Mouse (Mus musculus): ENCODE measurements at regions not wholly inside any gene's neighbourhood (a gene's known extent, or its start where the extent isn't known, plus 50 kb on each side); places are given as distances from the start of the nearest gene placed in this dataset.

DNA sequence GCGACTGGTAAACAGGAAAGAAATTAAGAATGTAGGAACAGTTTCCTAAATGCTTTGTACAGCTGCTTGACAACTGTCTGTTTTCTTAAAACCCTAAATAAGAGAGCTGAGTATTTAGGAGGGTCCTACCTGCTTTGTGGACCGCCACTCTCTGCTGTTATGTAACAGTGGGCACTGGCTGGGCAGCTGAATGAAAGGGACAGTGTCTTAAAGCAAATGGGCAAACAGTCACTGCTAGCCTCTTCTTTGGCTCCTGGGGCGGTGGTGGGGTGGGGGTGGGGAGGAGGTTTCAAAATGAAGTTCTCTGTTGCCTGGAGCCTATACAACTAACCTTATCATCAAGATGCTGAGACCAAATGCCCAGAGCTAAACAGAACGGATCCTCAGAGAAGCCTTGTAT lies 208.4 kb upstream of the Sox2 start:
- ChIA-PET POLR2A (interaction anchor here in 2 of 4 experiments (0.7 to 1.0 kb wide), 5 partner anchors 11 to 1683 kb away, joined by 3 to 5 read pairs (median 3); no protein-coding TSS in a partner anchor), CTCF (no interaction called here)

DNA sequence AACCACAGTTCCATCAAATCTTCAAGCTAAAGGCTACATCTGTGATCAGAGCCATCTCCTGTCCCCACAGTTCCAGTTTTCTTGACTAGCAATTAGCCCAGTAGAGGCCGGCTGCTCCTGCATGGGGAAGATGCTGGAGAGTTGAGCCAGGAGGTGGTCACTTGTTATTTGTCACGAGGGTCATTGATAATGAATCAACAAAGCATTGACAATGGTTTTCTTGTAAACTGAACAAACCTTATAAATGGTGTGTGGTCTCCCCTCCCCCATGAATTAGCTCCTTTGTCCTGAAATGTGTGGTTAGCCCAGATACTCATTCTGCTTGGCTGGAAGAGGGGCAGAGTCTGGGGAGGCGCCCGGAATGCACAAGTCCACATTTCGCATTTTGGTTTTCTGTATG lies 208.9 kb upstream of the Sox2 start:
- ChIA-PET CTCF (no interaction called here), POLR2A (interaction anchor here in 2 of 4 experiments (0.6 to 1.1 kb wide), 8 partner anchors 11 to 1683 kb away, joined by 3 to 5 read pairs (median 3); no protein-coding TSS in a partner anchor)

DNA sequence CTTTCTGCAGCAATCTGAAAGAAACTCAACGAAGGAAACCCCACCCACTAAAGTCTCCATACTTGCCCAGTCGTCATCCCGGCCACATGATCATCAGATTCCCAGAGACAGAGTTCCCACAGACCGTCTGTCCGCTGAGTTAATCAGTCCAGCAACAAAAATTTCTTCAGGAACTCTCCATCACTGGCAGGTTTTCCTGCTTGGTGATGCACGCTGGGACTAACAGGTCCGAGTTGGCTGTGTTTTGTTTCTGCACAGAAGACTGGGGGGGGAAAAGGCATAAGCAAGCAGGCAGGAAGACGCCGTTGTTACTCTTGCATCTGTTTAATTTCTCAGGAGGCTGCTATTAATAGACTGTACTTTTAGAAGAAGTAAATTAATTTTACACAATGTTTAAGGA lies 215.3 kb upstream of the Sox2 start:
- POLR2A ChIA-PET: no interaction called here
- CTCF ChIA-PET: no interaction called here

DNA sequence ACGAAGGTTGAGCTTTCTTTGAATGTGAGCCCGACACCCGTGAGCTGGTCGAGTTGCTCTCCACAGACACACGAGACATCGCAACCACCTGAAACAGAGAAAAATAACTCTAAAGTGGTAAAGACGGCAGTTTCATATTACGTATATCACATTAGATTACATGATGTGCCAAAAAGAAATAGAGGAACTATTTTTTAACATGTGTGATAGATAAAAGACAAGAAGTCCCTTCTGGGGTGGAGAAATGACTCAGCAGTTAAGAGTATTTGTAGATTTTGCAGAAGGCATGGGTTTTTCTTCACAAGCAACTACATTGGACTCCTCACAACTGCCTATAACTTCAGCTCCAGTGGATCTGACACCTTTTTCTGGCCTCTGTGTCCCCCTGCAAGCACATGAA lies 222.2 kb upstream of the Sox2 start:
- CTCF ChIA-PET: no interaction called here
- POLR2A ChIA-PET: interaction anchor here in 1 of 4 experiments (1.4 kb wide), 1 partner anchor 16 kb away, joined by 6 read pairs; no protein-coding TSS in a partner anchor

DNA sequence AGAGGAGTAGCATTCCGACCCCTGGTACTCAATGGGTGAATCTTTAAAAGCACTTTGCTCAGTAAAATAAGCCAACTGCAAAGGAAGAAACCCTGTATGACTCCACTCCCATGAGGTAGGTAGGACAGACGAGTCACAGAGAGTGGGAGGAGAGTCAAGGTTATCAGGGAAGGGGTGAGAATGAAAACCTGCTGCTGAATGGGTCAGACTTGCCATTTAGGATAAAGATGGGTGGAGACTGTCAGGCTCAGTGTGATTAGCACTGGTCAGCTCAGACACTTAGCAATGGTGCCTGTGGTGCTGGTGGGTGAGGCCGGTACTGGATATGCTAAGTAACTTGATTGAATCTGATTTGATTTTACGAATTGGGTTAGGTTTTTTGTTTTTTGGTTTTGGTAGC lies 222.7 kb upstream of the Sox2 start:
- ChIA-PET POLR2A (interaction anchor here in 1 of 4 experiments (1.4 kb wide), 1 partner anchor 17 kb away, joined by 6 read pairs; no protein-coding TSS in a partner anchor), CTCF (no interaction called here)

DNA sequence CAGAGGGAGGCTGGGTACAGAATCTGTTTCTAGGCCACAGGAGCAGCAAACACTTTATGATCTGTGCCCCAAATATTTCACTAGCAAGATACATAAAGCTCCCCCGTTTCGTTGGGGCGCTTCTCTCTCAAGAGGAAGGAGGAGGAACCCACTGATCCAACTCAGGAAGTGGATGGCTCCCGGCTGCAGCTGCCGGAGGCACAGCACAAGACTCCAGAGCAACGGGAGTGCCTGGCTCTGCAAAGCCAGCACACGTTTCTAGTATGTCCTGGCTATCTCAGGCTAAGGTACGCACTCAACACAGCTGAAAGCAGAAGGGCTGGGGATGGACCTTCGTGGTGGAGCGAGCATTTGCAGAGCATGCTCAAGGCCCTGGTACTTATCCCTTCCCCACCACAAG lies 223.2 kb upstream of the Sox2 start:
- ChIA-PET POLR2A (interaction anchor here in 1 of 4 experiments (1.4 kb wide), 1 partner anchor 17 kb away, joined by 6 read pairs; no protein-coding TSS in a partner anchor), CTCF (no interaction called here)

DNA sequence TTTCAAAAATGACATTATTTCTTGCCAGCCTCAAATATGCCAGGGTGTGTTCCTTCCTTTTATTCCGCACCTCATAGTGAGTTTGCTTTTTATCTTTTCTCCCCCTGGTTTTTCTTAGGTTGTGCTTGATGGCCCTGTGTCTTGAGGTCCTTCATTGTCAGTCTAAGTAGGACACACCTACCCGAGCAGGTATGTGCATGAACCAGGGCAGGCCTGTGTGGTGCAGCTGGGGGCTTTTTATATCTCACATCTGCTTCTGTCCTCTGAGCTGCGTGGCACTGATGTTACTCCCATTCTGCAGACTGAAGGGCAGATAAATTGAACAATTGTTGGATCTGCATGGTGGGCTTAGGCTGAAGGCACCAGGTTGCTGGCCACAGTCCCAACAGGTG lies 238.3 kb upstream of the Sox2 start:
- POLR2A ChIA-PET: interaction anchor here in 1 of 4 experiments (0.7 kb wide), 1 partner anchor 180 kb away, joined by 3 read pairs; no protein-coding TSS in a partner anchor
- CTCF ChIA-PET: no interaction called here

DNA sequence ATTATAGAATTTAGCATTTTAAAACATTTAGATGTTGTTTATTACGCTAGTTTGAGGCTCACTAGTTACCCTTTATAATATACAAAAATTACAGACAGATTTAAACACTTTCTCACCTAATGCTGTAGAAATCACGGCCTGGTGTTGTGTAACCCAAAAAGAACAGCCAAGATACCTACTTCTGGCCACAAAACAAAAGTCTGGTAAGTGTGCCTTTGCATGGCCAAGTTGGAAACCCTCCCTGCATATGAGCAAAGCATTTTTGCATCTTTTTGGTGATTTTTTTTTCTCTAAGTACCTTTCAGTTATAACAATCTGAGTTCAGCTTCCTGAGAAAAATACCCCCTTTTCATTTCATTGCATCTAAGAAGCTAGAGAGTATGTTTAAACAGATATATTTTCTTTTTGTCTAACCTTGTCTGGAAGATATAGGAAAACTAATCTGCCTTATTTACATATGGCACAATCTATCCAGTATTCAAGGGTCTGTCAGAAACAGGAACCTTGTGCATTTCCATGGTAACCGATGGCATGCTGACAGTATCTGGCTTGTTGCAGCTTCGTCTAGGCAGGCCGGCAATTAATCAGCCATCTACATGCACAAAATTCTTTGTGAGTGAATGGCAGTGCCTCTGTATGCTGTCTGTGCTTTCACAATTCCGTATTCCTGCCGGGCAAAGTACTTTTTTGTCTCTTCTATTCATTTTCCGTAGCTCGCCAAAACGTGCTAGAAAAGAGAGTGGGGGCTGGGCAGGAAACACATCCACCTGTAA lies 238.9 kb upstream of the Sox2 start:
- CTCF ChIA-PET: interaction anchor here in 1 of 4 experiments (0.6 kb wide), 1 partner anchor 65 kb away, joined by 4 read pairs; no protein-coding TSS in a partner anchor
- POLR2A ChIA-PET: interaction anchor here in 1 of 4 experiments (0.7 kb wide), 1 partner anchor 180 kb away, joined by 3 read pairs; no protein-coding TSS in a partner anchor

DNA sequence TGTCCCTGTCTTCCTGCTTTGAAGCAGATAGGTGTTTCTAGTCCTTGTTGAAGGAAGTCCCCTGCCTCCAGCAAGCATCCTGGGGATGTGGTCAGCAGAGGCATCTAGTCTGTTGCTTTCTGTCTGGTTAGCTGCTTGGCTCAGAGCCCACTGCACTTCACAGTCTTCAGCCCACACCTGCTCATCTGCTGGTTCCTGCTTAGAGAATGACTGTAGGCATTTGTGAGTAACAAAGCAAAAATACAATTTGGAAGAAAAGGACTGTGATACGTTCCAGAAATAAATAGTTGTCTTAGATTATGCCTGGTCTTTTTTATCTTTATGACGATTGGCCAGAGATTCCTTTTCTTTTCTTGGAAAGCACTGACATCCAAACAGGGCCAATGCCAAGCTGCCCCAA lies 246.6 kb upstream of the Sox2 start:
- POLR2A ChIA-PET: no interaction called here
- CTCF ChIA-PET: interaction anchor here in 1 of 4 experiments (0.9 kb wide), 1 partner anchor 12 kb away, joined by 5 read pairs; no protein-coding TSS in a partner anchor

DNA sequence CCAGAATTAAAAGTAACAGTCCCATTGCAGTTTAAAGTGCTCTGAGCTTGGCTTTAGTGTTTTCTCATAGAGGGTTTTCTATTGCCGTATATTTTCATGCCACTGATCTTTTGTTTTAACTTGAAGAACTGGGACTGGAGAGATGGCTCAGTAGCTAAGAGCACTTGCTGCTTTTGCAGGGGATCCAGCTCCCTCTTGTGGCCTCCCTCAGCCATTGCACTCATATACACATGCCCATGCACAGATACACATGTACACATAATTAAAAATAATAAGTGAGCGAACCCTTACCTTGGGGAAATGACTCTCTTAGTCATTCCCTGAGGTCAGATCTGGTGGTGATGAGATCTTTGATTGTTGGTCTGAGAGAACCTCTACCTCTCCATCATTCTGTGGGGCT lies 258.9 kb upstream of the Sox2 start:
- CTCF ChIA-PET: interaction anchor here in 3 of 4 experiments (0.6 to 1.4 kb wide), 13 partner anchors 8 to 567 kb away, joined by 3 to 7 read pairs (median 4); no protein-coding TSS in a partner anchor
- POLR2A ChIA-PET: interaction anchor here (0.6 to 0.8 kb wide), 5 partner anchors 13 to 1015 kb away, joined by 3 to 9 read pairs (median 3); no protein-coding TSS in a partner anchor

DNA sequence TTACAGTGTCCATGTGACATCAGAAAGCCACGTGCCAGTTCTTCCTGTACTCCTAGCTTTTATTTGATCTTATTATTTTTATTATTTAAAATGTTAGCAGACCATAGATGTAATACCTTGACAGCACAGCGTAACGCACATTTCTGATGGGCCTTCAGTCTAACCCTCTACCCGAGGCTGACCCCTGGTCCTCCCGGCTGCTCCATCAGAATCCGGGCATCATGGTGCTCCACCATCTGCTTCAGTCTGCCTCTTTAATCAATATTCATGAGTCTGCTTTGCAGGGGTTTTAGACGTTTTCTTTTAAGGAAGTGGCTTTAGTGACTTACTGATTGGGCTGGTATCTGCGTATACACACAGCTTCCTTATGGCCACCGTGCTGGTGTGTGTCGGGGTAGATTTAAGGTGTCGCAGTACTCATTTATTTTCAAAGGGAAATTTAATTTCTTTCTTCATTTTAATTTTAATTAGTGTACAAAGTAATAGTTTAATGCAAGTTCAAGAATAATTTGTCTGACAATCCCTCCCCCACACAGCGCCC lies 265.2 kb upstream of the Sox2 start:
- ChIA-PET POLR2A (no interaction called here), CTCF (no interaction called here)

DNA sequence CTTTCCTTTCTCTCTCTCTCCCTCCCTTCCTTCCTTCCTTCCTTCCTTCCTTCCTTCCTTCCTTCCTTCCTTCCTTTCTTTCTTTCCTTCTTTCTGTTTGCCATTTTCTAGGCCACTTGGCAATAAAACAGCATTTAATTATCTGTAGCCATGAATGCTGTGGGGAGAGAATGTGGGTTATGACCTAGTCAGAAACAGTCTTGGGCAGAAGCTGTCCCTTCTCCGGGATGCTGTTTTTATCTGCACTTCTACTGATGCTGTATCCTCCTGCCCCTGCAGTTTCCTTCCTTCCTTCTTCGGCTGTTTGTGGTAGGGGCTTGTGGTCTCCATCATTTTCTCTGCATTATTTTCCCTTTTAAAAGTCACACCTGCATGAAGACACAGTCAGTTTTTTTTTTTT lies 272.3 kb upstream of the Sox2 start:
- ChIA-PET CTCF (interaction anchor here in 3 of 4 experiments (0.6 to 1.6 kb wide), 4 partner anchors 13 to 438 kb away, joined by 3 to 8 read pairs (median 6); no protein-coding TSS in a partner anchor), POLR2A (interaction anchor here in 2 of 4 experiments (0.6 to 0.7 kb wide), 3 partner anchors 14 to 373 kb away, joined by 3 to 4 read pairs (median 3); no protein-coding TSS in a partner anchor)

DNA sequence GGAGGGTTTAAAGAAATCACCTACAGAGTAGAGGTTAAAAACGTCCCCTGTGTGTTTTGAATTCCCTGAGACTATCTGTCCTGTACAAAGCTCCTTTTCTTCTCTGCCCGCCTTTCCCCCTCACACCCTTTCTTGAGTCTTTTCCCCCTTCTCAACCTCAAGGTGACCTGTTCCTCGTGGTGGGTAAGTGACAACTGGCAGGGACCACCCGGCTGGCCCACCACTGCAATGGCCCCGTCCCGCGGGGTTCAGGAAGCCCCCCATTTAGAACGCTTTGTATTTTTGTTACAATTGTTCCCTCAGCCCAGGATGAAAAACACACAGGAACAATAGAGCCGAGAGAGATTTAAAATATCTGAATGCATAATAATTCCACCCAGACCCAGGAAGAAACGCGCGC lies 272.9 kb upstream of the Sox2 start:
- POLR2A ChIA-PET: no interaction called here
- CTCF ChIA-PET: no interaction called here

DNA sequence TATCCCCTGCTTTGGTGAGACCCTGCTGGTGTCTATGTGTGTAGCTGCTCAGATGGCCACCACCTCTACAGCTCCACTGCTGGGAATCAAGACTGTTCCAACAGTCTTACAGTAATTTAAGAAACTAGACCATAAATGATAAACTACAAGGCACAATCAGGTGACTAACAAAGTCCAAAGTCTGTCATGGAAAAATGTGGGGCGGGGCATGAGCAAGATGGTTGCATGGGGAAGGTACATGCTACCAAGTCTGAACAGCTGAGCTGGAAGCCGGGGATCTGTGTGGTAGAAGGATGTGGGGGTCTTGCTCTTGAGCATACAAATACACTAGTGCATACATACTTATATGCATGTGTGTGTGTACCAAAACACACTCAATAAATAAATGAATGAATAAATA lies 278.8 kb upstream of the Sox2 start:
- ChIA-PET CTCF (no interaction called here), POLR2A (interaction anchor here in 1 of 4 experiments (1.1 kb wide), 1 partner anchor 11 kb away, joined by 3 read pairs; no protein-coding TSS in a partner anchor)

DNA sequence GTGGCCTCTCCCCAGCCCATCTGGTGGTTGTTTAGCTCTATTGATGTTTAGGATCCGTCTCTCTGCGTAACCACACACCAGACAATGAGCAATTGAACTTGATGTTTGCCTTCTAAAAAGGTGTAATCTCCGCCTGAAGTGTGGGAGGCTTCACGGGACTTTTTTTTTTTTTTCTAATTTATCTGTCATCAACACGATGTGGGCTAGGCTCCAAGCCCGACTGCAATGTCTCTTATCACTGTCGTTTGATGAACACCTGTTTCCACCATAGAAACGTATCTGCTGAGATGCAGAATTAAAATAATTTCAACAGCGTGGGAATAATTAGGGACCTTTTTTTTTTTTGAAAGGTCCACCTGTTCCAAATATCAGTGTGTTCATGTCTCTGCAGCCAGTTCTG lies 257.0 kb upstream of the Dnajc19 start:
- ChIA-PET POLR2A (no interaction called here), CTCF (no interaction called here)

DNA sequence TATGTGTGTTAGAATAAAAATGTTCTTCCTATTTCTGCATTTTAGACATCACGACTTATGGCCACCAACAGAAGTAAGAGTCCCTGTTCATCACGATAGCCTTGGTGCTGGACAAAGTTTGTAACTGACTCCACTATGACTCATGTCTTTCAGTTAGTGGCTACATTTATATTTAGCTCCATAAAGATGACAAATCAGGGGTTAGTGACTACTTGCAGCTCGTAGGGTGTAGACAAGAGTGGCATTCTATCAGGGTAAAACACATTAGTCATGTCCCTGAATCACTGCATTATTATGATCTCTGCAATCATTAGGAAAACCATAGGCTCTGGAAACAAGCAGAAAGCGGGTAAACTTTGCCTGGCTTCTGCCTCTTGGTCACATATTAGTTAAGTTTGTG lies 252.4 kb upstream of the Dnajc19 start:
- ChIA-PET POLR2A (no interaction called here), CTCF (no interaction called here)

DNA sequence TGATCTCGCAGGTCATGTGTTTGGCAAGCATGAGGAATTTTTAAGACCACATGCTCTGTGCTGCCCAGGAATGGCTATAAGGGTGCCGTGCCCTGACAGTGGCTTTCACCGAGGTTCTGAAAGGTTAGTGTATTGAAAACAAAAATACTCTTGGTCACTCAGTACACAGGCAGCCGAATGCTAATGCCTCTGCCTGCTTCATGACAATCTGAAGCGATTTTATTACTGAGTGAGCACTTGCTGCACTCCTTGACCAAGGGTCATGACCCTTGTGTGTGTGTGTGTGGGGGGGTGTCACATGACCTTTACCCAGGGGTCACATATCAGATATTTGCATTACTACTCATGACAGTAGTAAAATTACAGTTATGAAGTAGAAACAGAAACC lies 250.8 kb upstream of the Dnajc19 start:
- POLR2A ChIA-PET: interaction anchor here in 1 of 4 experiments (0.7 kb wide), 2 partner anchors 112 to 437 kb away, joined by 3 to 4 read pairs; no protein-coding TSS in a partner anchor
- CTCF ChIA-PET: no interaction called here

DNA sequence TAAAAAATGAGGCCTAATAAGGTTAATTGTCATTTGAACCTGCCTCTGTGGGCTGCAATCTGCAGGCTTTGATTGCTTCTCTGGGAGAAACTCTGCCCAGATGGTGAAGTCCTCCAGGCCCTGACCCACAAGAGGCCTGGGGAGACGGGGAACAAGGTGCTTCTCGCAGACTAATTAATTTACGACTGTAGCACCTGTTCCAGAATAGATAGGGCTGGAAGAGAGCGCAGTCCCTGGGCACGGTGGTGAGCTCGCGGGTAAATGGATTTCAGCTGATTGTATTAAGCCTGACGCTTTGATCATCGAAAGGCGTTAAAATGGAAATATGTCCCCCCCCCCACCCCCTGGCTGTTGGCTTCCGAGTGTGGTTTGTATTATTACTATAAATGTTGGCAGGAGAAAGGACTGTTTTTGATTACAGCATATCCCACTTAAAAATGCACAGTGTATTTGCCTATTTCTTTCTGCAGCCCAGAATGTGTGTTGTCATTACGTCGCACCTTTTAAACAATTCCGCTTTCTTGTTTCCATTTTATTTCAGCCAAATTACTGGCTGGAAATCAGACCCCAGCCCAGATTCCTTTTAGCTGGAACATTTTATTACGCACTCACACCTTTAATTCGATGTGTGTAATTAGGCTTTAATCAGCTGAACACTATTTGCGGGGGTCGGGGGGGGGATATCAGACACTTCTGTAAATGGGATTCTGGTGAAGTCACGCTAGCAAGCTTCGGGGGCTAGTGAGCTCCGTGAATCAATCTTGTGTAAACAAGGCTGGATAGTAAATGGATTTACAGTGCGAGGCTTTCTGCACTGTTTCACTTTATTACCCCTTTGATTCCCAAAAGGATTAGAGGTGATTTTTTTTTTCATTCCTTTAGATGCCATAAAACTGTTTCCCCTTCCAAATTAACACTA lies 250.1 kb upstream of the Dnajc19 start:
- POLR2A ChIA-PET: interaction anchor here in 1 of 4 experiments (0.5 kb wide), 1 partner anchor 1160 kb away, joined by 7 read pairs; no protein-coding TSS in a partner anchor
- CTCF ChIA-PET: interaction anchor here in 1 of 4 experiments (0.6 kb wide), 1 partner anchor 100 kb away, joined by 5 read pairs; no protein-coding TSS in a partner anchor

DNA sequence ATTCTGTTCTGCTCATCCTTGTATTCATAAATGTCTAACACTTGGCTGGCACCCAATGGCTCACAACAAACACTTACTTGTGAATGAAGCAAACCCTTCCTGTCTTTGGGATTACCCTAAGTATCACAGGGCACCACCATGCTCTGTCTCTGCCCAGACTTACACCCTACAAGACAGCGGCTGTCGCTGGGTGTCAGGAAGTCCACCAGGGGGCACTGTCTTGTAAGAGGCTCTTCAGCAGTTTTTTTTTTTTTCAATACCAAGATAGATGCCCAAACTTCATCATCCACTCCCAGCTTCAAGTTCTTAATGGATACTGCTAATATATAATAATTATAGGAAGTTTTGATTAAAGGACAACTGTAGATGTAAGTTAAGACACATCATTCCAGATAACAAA lies 247.7 kb upstream of the Dnajc19 start:
- ChIA-PET CTCF (interaction anchor here (0.6 to 1.5 kb wide), 7 partner anchors 9 to 312 kb away, joined by 3 to 8 read pairs (median 3); no protein-coding TSS in a partner anchor), POLR2A (interaction anchor here in 1 of 4 experiments (0.7 kb wide), 1 partner anchor 45 kb away, joined by 3 read pairs; no protein-coding TSS in a partner anchor)

All from embryonic stem cell, embryonic (primary cell).